Mouse (Mus musculus): Measurements from ENCODE around the gene Acot4.
"Not testable (repeated sequence)": the region's sequence is repeated elsewhere in the genome, so short reads cannot be mapped to it uniquely, and the experiment has no call there.

Acot4 gene

GRCm38 (mm10) chr12:84032854-84033253, 5.3 kb upstream of the Acot4 start:
- no peak for DNase-seq

- DNase-seq = not testable (repeated sequence)
Measured at GRCm38 (mm10) chr12:84033302-84033701, 4.9 kb upstream of the Acot4 start.

GRCm38 (mm10) chr12:84034108-84034507, 4.1 kb upstream of the Acot4 start:
- DNase-seq = no peak

- peak; percentile 62 to 72 for DNase-seq
Measured at GRCm38 (mm10) chr12:84038691-84039111, 522 bp downstream of the Acot4 start, which contains the start of gene Gm49366. Gene Gm49366 (plus strand): TSS chr12:84038935.

GRCm38 (mm10) chr12:84042248-84042647, 4.1 kb downstream of the Acot4 start:
- DNase-seq = peak; percentile 23 to 33

GRCm38 (mm10) chr12:84044045-84044444, 5.9 kb downstream of the Acot4 start:
- no peak for DNase-seq

GRCm38 (mm10) chr12:84046906-84047305, 8.7 kb downstream of the Acot4 start:
- no peak for DNase-seq

GRCm38 (mm10) chr12:84050744-84051143, 12.6 kb downstream of the Acot4 start:
- not testable (repeated sequence) for DNase-seq

- DNase-seq = no peak
Measured at GRCm38 (mm10) chr12:84051937-84052474, 13.8 kb downstream of the Acot4 start, which contains the start of gene Acot3. Gene Acot3 (plus strand): TSS chr12:84052144.

GRCm38 (mm10) chr12:84052609-84053008, 14.4 kb downstream of the Acot4 start:
- DNase-seq = no peak

GRCm38 (mm10) chr12:84053173-84053572, 15.0 kb downstream of the Acot4 start:
- DNase-seq = no peak

- DNase-seq = peak; percentile 54 to 68
Measured at GRCm38 (mm10) chr12:84053679-84054391, 15.7 kb downstream of the Acot4 start.

GRCm38 (mm10) chr12:84060946-84061345, 22.8 kb downstream of the Acot4 start:
- DNase-seq = no peak

- DNase-seq = no peak
Measured at GRCm38 (mm10) chr12:84062336-84062735, 24.2 kb downstream of the Acot4 start.

- DNase-seq = peak; percentile 52 to 54
Measured at GRCm38 (mm10) chr12:84063228-84063627, 25.0 kb downstream of the Acot4 start.

GRCm38 (mm10) chr12:84063833-84064232, 25.7 kb downstream of the Acot4 start:
- no peak for DNase-seq

GRCm38 (mm10) chr12:84064621-84065020, 26.4 kb downstream of the Acot4 start:
- no peak for DNase-seq

- no peak for DNase-seq
Measured at GRCm38 (mm10) chr12:84067752-84068151, 29.6 kb downstream of the Acot4 start.

GRCm38 (mm10) chr12:84068296-84068695, 30.1 kb downstream of the Acot4 start:
- no peak for DNase-seq

GRCm38 (mm10) chr12:84068986-84069385, 30.8 kb downstream of the Acot4 start, which contains the start of gene Acot5:
Gene Acot5 (plus strand): TSS chr12:84069325.
- no peak for DNase-seq

- peak; percentile 65 to 73 for DNase-seq
Measured at GRCm38 (mm10) chr12:84069582-84069981, 31.4 kb downstream of the Acot4 start.

GRCm38 (mm10) chr12:84071696-84072095, 33.5 kb downstream of the Acot4 start:
- no peak for DNase-seq

GRCm38 (mm10) chr12:84077371-84077990, 39.3 kb downstream of the Acot4 start:
- no peak for DNase-seq

- DNase-seq = no peak
Measured at GRCm38 (mm10) chr12:84083842-84084241, 45.7 kb downstream of the Acot4 start.

Data from kidney, postnatal 4 days (tissue).